Mouse (Mus musculus): Measurements from ENCODE around the gene Adam19. TPM values are rescaled to one million over a fixed set of nuclear protein-coding genes. Genes with fewer than 3 reads are reported as not detected.

Gene Adam19
- polyA plus RNA-seq, 1 experiment = 51.6 TPM

GRCm38 (mm10) chr11:46062993-46063731 is 7.4 kb downstream of the Adam19 start:
- no peaks in the 10 kb centered on the region for H3K27me3 ChIP-seq (ENCODE audit: control insufficient read depth, insufficient read depth, low read length, poor library complexity, severe bottlenecking)
- H3K9me3 ChIP-seq (replicated peaks; ENCODE audit: control insufficient read depth, insufficient read depth, low read length, poor library complexity, severe bottlenecking) = no peaks in the 10 kb centered on the region
- H3K36me3 ChIP-seq (ENCODE audit: control insufficient read depth, insufficient read depth, low read length, poor library complexity, severe bottlenecking) = peaks cover 15% of the 10 kb centered on the region
- TF ChIP-seq POLR2A (IDR thresholded peaks at IDR 0.05; ENCODE audit: insufficient read depth, low read length) (no peak), CTCF (IDR thresholded peaks at IDR 0.05; ENCODE audit: low read depth, low read length) (peak; percentile 22), EP300 (IDR thresholded peaks at IDR 0.05; ENCODE audit: insufficient read depth, low read depth, low read length) (peak; percentile 84)
- H3K27ac ChIP-seq (ENCODE audit: insufficient read depth, low read length) = peak overlapping the region; percentile 91
- 0 out of 2 replicates have a peak overlapping the region, but pooled peaks have one; percentile 21 for H3K9ac ChIP-seq (ENCODE audit: low read depth, poor library complexity, severe bottlenecking)
- peaks cover 11% of the 10 kb centered on the region for H3K4me1 ChIP-seq (ENCODE audit: control insufficient read depth, insufficient read depth, low read length)
- H3K4me3 ChIP-seq (ENCODE audit: low read depth, low read length) = 0 out of 2 replicates have a peak overlapping the region, but pooled peaks have one; percentile 27

GRCm38 (mm10) chr11:46064767-46065166 is 9.0 kb downstream of the Adam19 start:
- peak overlapping the region; percentile 23 for H3K27ac ChIP-seq (ENCODE audit: insufficient read depth, low read length)
- 0 out of 2 replicates have a peak overlapping the region, but pooled peaks have one; percentile 7 for H3K9ac ChIP-seq (ENCODE audit: low read depth, poor library complexity, severe bottlenecking)
- no peaks in the 10 kb centered on the region for H3K9me3 ChIP-seq (replicated peaks; ENCODE audit: control insufficient read depth, insufficient read depth, low read length, poor library complexity, severe bottlenecking)
- peaks cover 11% of the 10 kb centered on the region for H3K4me1 ChIP-seq (ENCODE audit: control insufficient read depth, insufficient read depth, low read length)
- no peaks in the 10 kb centered on the region for H3K27me3 ChIP-seq (ENCODE audit: control insufficient read depth, insufficient read depth, low read length, poor library complexity, severe bottlenecking)
- TF ChIP-seq POLR2A (IDR thresholded peaks at IDR 0.05; ENCODE audit: insufficient read depth, low read length) (no peak), EP300 (IDR thresholded peaks at IDR 0.05; ENCODE audit: insufficient read depth, low read depth, low read length) (no peak), CTCF (IDR thresholded peaks at IDR 0.05; ENCODE audit: low read depth, low read length) (no peak)
- peaks cover 15% of the 10 kb centered on the region for H3K36me3 ChIP-seq (ENCODE audit: control insufficient read depth, insufficient read depth, low read length, poor library complexity, severe bottlenecking)
- no peak overlapping the region for H3K4me3 ChIP-seq (ENCODE audit: low read depth, low read length)

GRCm38 (mm10) chr11:46065201-46066011 is 9.6 kb downstream of the Adam19 start:
- H3K9ac ChIP-seq (ENCODE audit: low read depth, poor library complexity, severe bottlenecking) = 0 out of 2 replicates have a peak overlapping the region, but pooled peaks have one; percentile 7

GRCm38 (mm10) chr11:46067371-46068060 is 11.7 kb downstream of the Adam19 start:
- no peak for TF ChIP-seq POLR2A (IDR thresholded peaks at IDR 0.05; ENCODE audit: insufficient read depth, low read length)
- TF ChIP-seq CTCF (IDR thresholded peaks at IDR 0.05; ENCODE audit: low read depth, low read length) = no peak
- TF ChIP-seq EP300 (IDR thresholded peaks at IDR 0.05; ENCODE audit: insufficient read depth, low read depth, low read length) = no peak
- Histone ChIP-seq H3K36me3 (ENCODE audit: control insufficient read depth, insufficient read depth, low read length, poor library complexity, severe bottlenecking) (no peaks in the 10 kb centered on the region), H3K4me1 (ENCODE audit: control insufficient read depth, insufficient read depth, low read length) (peaks cover 12% of the 10 kb centered on the region), H3K9me3 (replicated peaks; ENCODE audit: control insufficient read depth, insufficient read depth, low read length, poor library complexity, severe bottlenecking) (no peaks in the 10 kb centered on the region), H3K9ac (ENCODE audit: low read depth, poor library complexity, severe bottlenecking) (no peak overlapping the region), H3K27me3 (ENCODE audit: control insufficient read depth, insufficient read depth, low read length, poor library complexity, severe bottlenecking) (no peaks in the 10 kb centered on the region), H3K27ac (ENCODE audit: insufficient read depth, low read length) (peak overlapping the region; percentile 88), H3K4me3 (ENCODE audit: low read depth, low read length) (no peak overlapping the region)

More at GRCm38 (mm10) chr11:46065201-46066011, 9.6 kb downstream of the Adam19 start:
- Histone ChIP-seq H3K27me3 (ENCODE audit: control insufficient read depth, insufficient read depth, low read length, poor library complexity, severe bottlenecking) (no peaks in the 10 kb centered on the region), H3K4me1 (ENCODE audit: control insufficient read depth, insufficient read depth, low read length) (peaks cover 7% of the 10 kb centered on the region), H3K36me3 (ENCODE audit: control insufficient read depth, insufficient read depth, low read length, poor library complexity, severe bottlenecking) (peaks cover 15% of the 10 kb centered on the region), H3K4me3 (ENCODE audit: low read depth, low read length) (no peak overlapping the region), H3K9me3 (replicated peaks; ENCODE audit: control insufficient read depth, insufficient read depth, low read length, poor library complexity, severe bottlenecking) (no peaks in the 10 kb centered on the region), H3K27ac (ENCODE audit: insufficient read depth, low read length) (peak overlapping the region; percentile 30)
- TF ChIP-seq POLR2A (IDR thresholded peaks at IDR 0.05; ENCODE audit: insufficient read depth, low read length) = no peak
- TF ChIP-seq EP300 (IDR thresholded peaks at IDR 0.05; ENCODE audit: insufficient read depth, low read depth, low read length) = 0 out of 2 replicates have a peak, but pooled peaks have one; percentile 20

- Histone ChIP-seq H3K27me3 (ENCODE audit: control insufficient read depth, insufficient read depth, low read length, poor library complexity, severe bottlenecking) (no peaks in the 10 kb centered on the region), H3K27ac (ENCODE audit: insufficient read depth, low read length) (peak overlapping the region; percentile 99), H3K36me3 (ENCODE audit: control insufficient read depth, insufficient read depth, low read length, poor library complexity, severe bottlenecking) (peaks cover 3% of the 10 kb centered on the region; the same call in 1 of the 2 replicates), H3K9ac (ENCODE audit: low read depth, poor library complexity, severe bottlenecking) (peak overlapping the region; percentile 70), H3K9me3 (replicated peaks; ENCODE audit: control insufficient read depth, insufficient read depth, low read length, poor library complexity, severe bottlenecking) (no peaks in the 10 kb centered on the region), H3K4me1 (ENCODE audit: control insufficient read depth, insufficient read depth, low read length) (peaks cover 11% of the 10 kb centered on the region), H3K4me3 (ENCODE audit: low read depth, low read length) (peak overlapping the region; percentile 59)
- TF ChIP-seq CTCF (IDR thresholded peaks at IDR 0.05; ENCODE audit: low read depth, low read length) (no peak), EP300 (IDR thresholded peaks at IDR 0.05; ENCODE audit: insufficient read depth, low read depth, low read length) (peak; percentile 97), POLR2A (IDR thresholded peaks at IDR 0.05; ENCODE audit: insufficient read depth, low read length) (no peak)
Observed at GRCm38 (mm10) chr11:46068756-46069407, 13.1 kb downstream of the Adam19 start.

Data from ES-Bruce4 (cell line).